Mouse (Mus musculus): ENCODE measurements around the gene Elp6.
"Not testable (repeated sequence)": the region's sequence is repeated elsewhere in the genome, so short reads cannot be mapped to it uniquely, and the experiment has no call there.

Gene Elp6

GRCm38 (mm10) chr9:110316503-110316902 lies 11.5 kb downstream of the Elp6 start:
- no peak for DNase-seq

DNA sequence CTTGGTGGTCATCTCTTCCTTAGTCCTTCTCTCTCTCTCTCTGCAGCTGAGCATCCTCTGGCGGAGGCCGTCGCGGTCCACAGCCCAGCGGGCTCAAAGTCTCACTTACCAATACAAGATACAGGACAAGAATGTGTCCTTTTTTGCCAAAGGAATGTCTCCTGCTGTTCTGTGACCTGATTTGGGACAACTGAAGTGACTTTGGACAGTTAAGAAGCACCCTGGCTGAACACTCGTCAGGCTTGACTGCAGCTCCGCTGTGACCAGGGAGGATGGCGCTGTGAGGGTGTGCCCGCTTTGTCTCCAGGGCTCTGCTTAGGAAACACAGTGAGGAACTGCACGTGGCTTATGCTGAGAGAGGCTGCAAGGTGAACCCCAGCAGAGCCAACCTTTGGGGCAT lies 15.8 kb downstream of the Elp6 start:
- DNase-seq, result no peak

GRCm38 (mm10) chr9:110322972-110323371 lies 18.0 kb downstream of the Elp6 start:
- no peak for DNase-seq

GRCm38 (mm10) chr9:110324181-110324580 lies 19.2 kb downstream of the Elp6 start:
- no peak for DNase-seq

GRCm38 (mm10) chr9:110328178-110328577 lies 23.2 kb downstream of the Elp6 start:
- no peak for DNase-seq

GRCm38 (mm10) chr9:110328946-110329630 lies 24.1 kb downstream of the Elp6 start:
- DNase-seq, result no peak

GRCm38 (mm10) chr9:110329655-110330054 lies 24.7 kb downstream of the Elp6 start:
- peak; percentile 68 for DNase-seq

DNA sequence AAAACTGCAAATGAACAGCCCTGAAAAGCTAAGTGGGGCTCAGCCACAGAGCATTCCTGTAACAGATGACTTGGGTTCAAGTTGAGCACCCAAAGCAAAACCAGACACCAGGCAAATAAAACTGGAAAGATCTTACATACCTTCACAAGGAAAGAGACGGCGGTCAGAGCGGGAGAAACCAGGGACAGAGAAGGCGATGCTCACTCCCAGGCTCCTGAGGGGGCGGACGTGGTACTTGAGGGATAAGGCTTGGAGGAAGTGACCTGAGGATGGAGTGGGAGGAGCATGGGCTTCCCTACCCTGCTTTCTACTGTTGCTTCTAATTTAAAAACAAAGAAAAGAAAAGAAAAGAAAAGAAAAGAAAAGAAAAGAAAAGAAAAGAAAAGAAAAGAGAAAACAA lies 25.4 kb downstream of the Elp6 start:
- no peak for DNase-seq

DNA sequence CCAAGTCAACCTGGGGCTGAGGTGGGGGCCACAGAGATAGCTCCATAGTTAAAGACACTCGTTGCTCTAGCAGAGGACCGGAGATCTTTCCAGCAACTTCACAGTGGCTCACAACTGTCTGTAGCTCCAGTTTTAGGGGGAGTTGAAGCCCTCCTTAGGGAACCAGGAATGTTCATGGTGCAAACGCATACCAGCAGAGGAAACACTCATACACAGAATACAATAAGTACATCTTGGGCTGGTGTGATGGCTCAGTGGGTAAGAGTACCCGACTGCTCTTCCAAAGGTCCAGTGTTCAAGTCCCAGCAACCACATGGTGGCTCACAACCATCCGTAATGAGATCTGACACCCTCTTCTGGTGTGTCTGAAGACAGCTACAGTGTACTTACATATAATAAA lies 25.9 kb downstream of the Elp6 start:
- not testable (repeated sequence) for DNase-seq

DNA sequence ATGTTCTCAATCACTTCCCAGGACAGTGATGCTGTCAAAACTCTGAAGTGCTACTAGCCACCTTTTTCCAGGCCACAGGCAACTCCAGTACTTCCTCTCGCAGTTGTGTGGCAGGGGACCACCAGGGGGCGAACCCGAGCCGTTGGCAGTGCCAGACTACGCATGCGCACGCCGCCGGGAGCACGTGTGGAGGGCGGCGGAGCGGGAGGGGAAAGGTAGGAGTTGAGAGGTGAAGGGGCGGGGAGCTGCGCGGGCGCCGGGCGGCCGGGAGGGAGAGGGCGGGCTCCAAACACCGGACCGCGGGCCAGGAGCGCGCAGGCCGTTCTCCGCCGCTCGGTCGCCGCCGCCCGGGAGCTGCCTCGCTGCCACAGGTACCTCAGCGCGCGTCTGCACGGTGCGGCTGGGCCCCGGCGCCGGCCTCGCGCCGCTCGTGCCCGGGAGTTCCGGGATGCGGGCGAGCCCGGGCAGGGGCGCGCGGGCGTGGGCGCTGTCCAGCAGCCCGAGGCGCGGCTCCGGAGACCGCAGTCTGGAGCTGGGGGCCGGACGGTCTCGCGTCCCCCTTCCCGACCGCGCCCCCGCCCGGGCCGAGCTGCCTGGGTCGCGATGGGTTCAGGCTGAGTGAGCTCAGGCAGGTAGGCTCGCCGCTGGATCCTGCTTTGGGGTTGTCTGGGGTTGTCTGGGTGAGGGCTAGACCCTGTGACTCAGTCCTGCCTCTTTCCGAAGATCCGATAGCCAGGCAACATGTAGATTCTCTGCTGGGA lies 28.3 kb downstream of the Elp6 start, which contains the start of gene Scap:
TSS of gene Scap (plus strand) at position 154 of the 761 bp plus-strand sequence.
- peak; percentile 96 for DNase-seq

- no peak for DNase-seq
Measured at GRCm38 (mm10) chr9:110333896-110334259, 28.9 kb downstream of the Elp6 start.

DNA sequence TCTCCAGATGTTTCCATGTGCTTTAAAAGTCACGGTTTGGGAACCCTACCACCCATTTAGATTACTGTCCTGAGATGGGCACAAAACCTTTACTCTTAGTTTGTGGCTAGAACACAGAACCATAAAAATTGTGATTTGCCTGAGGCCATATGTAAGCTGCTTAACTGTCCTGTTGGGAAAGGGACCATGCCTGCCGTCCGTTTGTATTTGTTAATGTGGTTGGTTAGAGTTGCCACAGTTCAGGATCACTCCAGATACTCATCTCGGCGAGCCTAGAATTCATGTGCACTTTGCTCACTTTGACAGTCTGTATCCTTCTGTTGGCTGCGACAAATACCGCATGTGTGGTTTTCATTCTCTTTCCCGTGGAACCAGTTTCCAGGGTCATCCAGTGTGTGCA lies 29.9 kb downstream of the Elp6 start:
- DNase-seq, result no peak

DNA sequence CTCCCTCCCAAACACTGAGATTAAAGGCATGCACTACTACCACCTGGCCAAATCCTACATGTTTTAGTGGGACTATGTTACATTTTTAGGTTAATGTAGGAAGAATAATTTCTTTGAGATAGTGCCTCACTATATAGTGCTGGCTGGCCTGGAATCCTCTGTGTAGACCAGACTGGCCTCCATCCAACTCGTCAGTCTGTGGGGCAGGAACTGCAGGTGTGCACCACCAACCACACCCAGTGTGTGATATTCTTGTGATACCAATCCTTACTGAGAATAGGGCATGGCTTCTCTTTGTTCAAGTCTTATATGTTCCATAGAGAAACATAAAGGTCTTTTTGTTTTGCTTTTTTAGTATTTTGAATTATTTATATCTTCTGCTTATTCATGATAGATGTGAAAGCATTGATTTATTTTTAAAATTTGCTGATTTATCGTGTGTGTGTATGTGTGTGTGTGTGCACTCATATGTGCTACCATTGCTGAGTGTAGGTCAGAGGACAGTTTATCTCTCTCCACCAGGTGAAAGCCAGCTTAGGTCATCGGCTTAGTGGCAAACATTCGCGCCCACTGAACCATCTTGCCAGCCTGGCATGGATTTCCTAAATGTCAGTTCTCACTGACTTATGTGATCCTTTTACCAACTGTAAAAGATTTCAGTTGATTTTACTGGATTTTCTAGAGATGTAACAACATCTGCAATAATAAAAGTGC lies 35.2 kb downstream of the Elp6 start:
- no peak for DNase-seq

GRCm38 (mm10) chr9:110342008-110342407 lies 37.0 kb downstream of the Elp6 start:
- no peak for DNase-seq

- no peak for DNase-seq
Measured at GRCm38 (mm10) chr9:110343805-110344204, 38.8 kb downstream of the Elp6 start.

- DNase-seq, result no peak
Measured at GRCm38 (mm10) chr9:110345057-110345739, 40.2 kb downstream of the Elp6 start.

- DNase-seq, result no peak
Measured at GRCm38 (mm10) chr9:110348899-110349298, 43.9 kb downstream of the Elp6 start.

- DNase-seq, result no peak
Measured at GRCm38 (mm10) chr9:110350188-110350587, 45.2 kb downstream of the Elp6 start.

GRCm38 (mm10) chr9:110350612-110351011 lies 45.6 kb downstream of the Elp6 start:
- no peak for DNase-seq

GRCm38 (mm10) chr9:110351350-110351749 lies 46.4 kb downstream of the Elp6 start:
- DNase-seq, result no peak

DNA sequence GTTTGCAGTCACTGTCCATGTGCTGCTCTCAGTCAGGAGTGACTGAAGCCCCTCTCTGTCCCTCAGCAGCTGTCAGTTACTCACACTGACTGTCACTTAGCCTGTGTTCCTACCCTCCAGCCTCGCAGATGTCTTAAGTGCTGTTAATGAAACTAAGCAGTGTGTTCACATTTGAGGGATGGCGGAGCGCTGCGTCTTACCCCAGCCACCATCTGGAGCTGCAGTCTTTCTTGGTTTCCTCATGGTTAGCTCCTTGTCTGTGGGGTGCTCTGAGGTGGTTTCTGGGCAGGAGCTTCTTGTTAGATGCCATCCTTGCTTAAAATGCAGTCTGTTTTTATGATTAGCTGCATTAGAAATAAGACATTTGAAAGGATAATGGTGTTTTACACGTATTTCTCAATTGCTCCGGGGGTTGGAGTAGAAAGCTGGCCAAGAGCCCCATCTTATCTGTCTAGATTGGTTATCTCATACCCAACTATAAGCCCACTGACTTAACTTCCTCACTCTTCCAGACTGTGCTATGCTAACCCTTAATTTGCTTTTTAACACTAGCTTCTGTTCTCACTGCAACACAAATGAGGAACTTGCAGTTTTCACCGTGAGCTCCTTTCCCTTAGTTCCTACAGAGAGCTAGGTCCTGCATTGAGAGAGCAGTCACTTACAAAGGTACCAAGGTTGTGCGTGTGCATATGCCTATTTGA lies 47.1 kb downstream of the Elp6 start:
- no peak for DNase-seq

GRCm38 (mm10) chr9:110358341-110358740 lies 53.4 kb downstream of the Elp6 start:
- DNase-seq, result no peak

GRCm38 (mm10) chr9:110361299-110361698 lies 56.3 kb downstream of the Elp6 start:
- no peak for DNase-seq
